Mouse (Mus musculus): ENCODE measurements around the gene Mpdu1.

Gene Mpdu1

GRCm38 (mm10) chr11:69665961-69666664, 3.7 kb upstream of the Mpdu1 start, which contains the start of gene Cd68:
Gene Cd68 (minus strand): TSS chr11:69666153.
- CTCF ChIA-PET: interaction anchor here (0.6 kb wide), 1 partner anchor 14 kb away, joined by 3 read pairs; no protein-coding TSS in a partner anchor

- CTCF ChIA-PET: interaction anchor here (0.5 kb wide), 1 partner anchor 18 kb away, joined by 3 read pairs; no protein-coding TSS in a partner anchor
Measured at GRCm38 (mm10) chr11:69665457-69665960, 3.1 kb upstream of the Mpdu1 start.

- CTCF ChIA-PET: interaction anchor here (0.5 kb wide), 1 partner anchor 17 kb away, joined by 3 read pairs; no protein-coding TSS in a partner anchor
Measured at GRCm38 (mm10) chr11:69664841-69665240, 2.4 kb upstream of the Mpdu1 start.

GRCm38 (mm10) chr11:69663795-69664194, 1.4 kb upstream of the Mpdu1 start:
- CTCF ChIA-PET: no interaction called here

GRCm38 (mm10) chr11:69662967-69663671, 677 bp upstream of the Mpdu1 start:
- CTCF ChIA-PET: no interaction called here

GRCm38 (mm10) chr11:69661221-69661881, 1.1 kb downstream of the Mpdu1 start:
- CTCF ChIA-PET: interaction anchor here (1.1 kb wide), 1 partner anchor 10 kb away, joined by 3 read pairs; no protein-coding TSS in a partner anchor

GRCm38 (mm10) chr11:69657462-69657881, 5.0 kb downstream of the Mpdu1 start:
- CTCF ChIA-PET: interaction anchor here (0.7 kb wide), 1 partner anchor 169 kb away, joined by 3 read pairs; no protein-coding TSS in a partner anchor

- CTCF ChIA-PET: interaction anchor here (0.6 to 0.7 kb wide), 2 partner anchors 26 to 170 kb away, joined by 3 to 5 read pairs; no protein-coding TSS in a partner anchor
Measured at GRCm38 (mm10) chr11:69656617-69657461, 5.6 kb downstream of the Mpdu1 start.

- CTCF ChIA-PET: interaction anchor here (0.6 kb wide), 1 partner anchor 25 kb away, joined by 5 read pairs; no protein-coding TSS in a partner anchor
Measured at GRCm38 (mm10) chr11:69656065-69656455, 6.4 kb downstream of the Mpdu1 start.

GRCm38 (mm10) chr11:69655264-69656064, 7.0 kb downstream of the Mpdu1 start, which contains the start of gene Sox15:
Gene Sox15 (plus strand): TSS chr11:69655314.
- CTCF ChIA-PET: interaction anchor here (0.6 kb wide), 1 partner anchor 194 kb away, joined by 6 read pairs; no protein-coding TSS in a partner anchor

- CTCF ChIA-PET: interaction anchor here (0.6 kb wide), 1 partner anchor 193 kb away, joined by 6 read pairs; no protein-coding TSS in a partner anchor
Measured at GRCm38 (mm10) chr11:69654760-69655159, 7.7 kb downstream of the Mpdu1 start.

GRCm38 (mm10) chr11:69653399-69653798, 9.0 kb downstream of the Mpdu1 start:
- CTCF ChIA-PET: interaction anchor here (0.6 kb wide), 1 partner anchor 157 kb away, joined by 8 read pairs; no protein-coding TSS in a partner anchor

- CTCF ChIA-PET: no interaction called here
Measured at GRCm38 (mm10) chr11:69645860-69646259, 16.6 kb downstream of the Mpdu1 start.

GRCm38 (mm10) chr11:69635471-69635870, 27.0 kb downstream of the Mpdu1 start:
- CTCF ChIA-PET: no interaction called here

GRCm38 (mm10) chr11:69633128-69633866, 29.1 kb downstream of the Mpdu1 start:
- CTCF ChIA-PET: interaction anchor here (0.6 to 0.8 kb wide), 2 partner anchors 25 to 385 kb away, joined by 3 read pairs; no protein-coding TSS in a partner anchor

GRCm38 (mm10) chr11:69632284-69633089, 30.0 kb downstream of the Mpdu1 start, which contains the start of gene Fxr2:
Gene Fxr2 (plus strand): TSS chr11:69632990.
- CTCF ChIA-PET: interaction anchor here (0.7 to 0.8 kb wide), 2 partner anchors 26 to 382 kb away, joined by 3 read pairs; no protein-coding TSS in a partner anchor

GRCm38 (mm10) chr11:69629802-69630201, 32.6 kb downstream of the Mpdu1 start:
- CTCF ChIA-PET: no interaction called here

GRCm38 (mm10) chr11:69628286-69628685, 34.2 kb downstream of the Mpdu1 start:
- CTCF ChIA-PET: interaction anchor here (1.1 kb wide), 1 partner anchor 35 kb away, joined by 4 read pairs; no protein-coding TSS in a partner anchor
